Mouse (Mus musculus) midbrain, embryonic 13.5 days (tissue): ENCODE results near the gene Eno1. TPM values are rescaled to one million over a fixed set of nuclear protein-coding genes. Genes with fewer than 3 reads are reported as not detected.

ENCODE experiments used
- ATAC-seq: fragments of 200-750 bp; cut with Nextera tagmentation; 2 replicates; pipeline ENCODE4 v1.8.0; 2017; ENCODE audit warnings: mild to moderate bottlenecking, moderate TSS enrichment, moderate library complexity
- H3K27ac ChIP-seq: fragments of 300-500 bp; sonication (generic); 2 replicates; pipeline ENCODE4 v1.5.1; 2015; ENCODE audit warnings: inconsistent platforms, mild to moderate bottlenecking, moderate library complexity
- H3K27me3 ChIP-seq: fragments of 300-500 bp; sonication (generic); 2 replicates; pipeline ENCODE4 v1.6.1; 2015; ENCODE audit warnings: mild to moderate bottlenecking, inconsistent platforms
- H3K36me3 ChIP-seq: fragments of 300-500 bp; sonication (generic); 2 replicates; pipeline ENCODE4 v1.6.1; 2015; ENCODE audit warnings: mild to moderate bottlenecking, inconsistent platforms
- H3K4me1 ChIP-seq: fragments of 300-500 bp; sonication (generic); replicated peaks from 2 replicates; pipeline ENCODE4 v1.6.1; 2015; ENCODE audit warnings: inconsistent platforms
- H3K4me2 ChIP-seq: fragments of 300-500 bp; sonication (generic); replicated peaks from 2 replicates; pipeline ENCODE4 v1.6.1; 2015; ENCODE audit warnings: moderate library complexity, mild to moderate bottlenecking, inconsistent platforms
- H3K4me3 ChIP-seq: fragments of 300-500 bp; sonication (generic); replicated peaks from 2 replicates; pipeline ENCODE4 v1.5.1; 2015; ENCODE audit warnings: mild to moderate bottlenecking, inconsistent platforms
- H3K9ac ChIP-seq: fragments of 300-500 bp; sonication (generic); replicated peaks from 2 replicates; pipeline ENCODE4 v1.6.1; 2015; ENCODE audit warnings: mild to moderate bottlenecking, inconsistent platforms
- H3K9me3 ChIP-seq: fragments of 300-500 bp; sonication (generic); 2 replicates; pipeline ENCODE4 v1.6.1; 2016; ENCODE audit warnings: mild to moderate bottlenecking, inconsistent platforms
- WGBS: fragments of 180-500 bp; shearing (Covaris S2); methylation state at CpG from one replicate; pipeline ENCODE4 v1.1.7; 2015; 5-methylcytosine and 5-hydroxymethylcytosine counted together
- polyA plus RNA-seq: library from polyadenylated mRNA; unstranded; fragments of >200 nt; fragmentation: Nextera tagmentation; extraction: Ambion mirVana; gene quantifications from 2 replicates; pipeline ENCODE4 v1.2.1, GENCODE M21; 2015

Gene Eno1
- polyA plus RNA-seq, 1 experiment from 2014 or later = 945 TPM

- no peak overlapping the region for H3K9ac ChIP-seq
- peaks cover 11% of the 10 kb centered on the region for H3K4me1 ChIP-seq
- H3K27me3 ChIP-seq = no peaks in the 10 kb centered on the region
- ATAC-seq = no peak
- H3K4me2 ChIP-seq = no peak overlapping the region
- H3K27ac ChIP-seq = no peak overlapping the region
- WGBS = 96% methylated on average over 7 of the region's 7 CpGs
- peaks cover 21% of the 10 kb centered on the region for H3K36me3 ChIP-seq
- no peak overlapping the region for H3K4me3 ChIP-seq
- 0 out of 2 replicates have a peak, but pooled peaks cover 4% of the 10 kb centered on the region for H3K9me3 ChIP-seq
Measured at GRCm38 (mm10) chr4:150294870-150295269, 58.3 kb downstream of the Eno1 start.

GRCm38 (mm10) chr4:150295966-150296365, 59.4 kb downstream of the Eno1 start:
- Histone ChIP-seq H3K27me3 (no peaks in the 10 kb centered on the region), H3K4me1 (peaks cover 9% of the 10 kb centered on the region), H3K9ac (no peak overlapping the region), H3K9me3 (0 out of 2 replicates have a peak, but pooled peaks cover 4% of the 10 kb centered on the region), H3K4me2 (no peak overlapping the region), H3K27ac (no peak overlapping the region), H3K4me3 (no peak overlapping the region), H3K36me3 (peaks cover 18% of the 10 kb centered on the region)
- no peak for ATAC-seq
- 98% methylated on average over 7 of the region's 7 CpGs for WGBS

Other genes with a start within 250 kb of the Eno1 start
- 1.7 and 1.9 TPM in 2 replicates for gene H6pd, start 227.7 kb upstream of the Eno1 start, polyA plus RNA-seq
- 0.15 and 0.26 TPM in 2 replicates for gene Gpr157, start 149.4 kb upstream of the Eno1 start, polyA plus RNA-seq
- gene Slc2a5, start 117.4 kb upstream of the Eno1 start, polyA plus RNA-seq = 1.7 and 2.0 TPM in 2 replicates
- gene Slc2a7, start 87.7 kb upstream of the Eno1 start, polyA plus RNA-seq = not detected in 2 replicates
- not detected in 2 replicates for gene Car6, start 35.4 kb upstream of the Eno1 start, polyA plus RNA-seq
- gene Rere, start 44.9 kb downstream of the Eno1 start, polyA plus RNA-seq = 42.4 and 43.6 TPM in 2 replicates